Mouse (Mus musculus) MEL (cell line): Measurements from ENCODE around the gene Lmo7. TPM values are rescaled to one million over a fixed set of nuclear protein-coding genes. Genes with fewer than 3 reads are reported as not detected.

Experiments used
- DNase-seq: peaks from one replicate; pipeline ENCODE4 v3.0.0; 2011; ENCODE audit warnings: low read depth, low spot score
- H3K27ac ChIP-seq: 2 replicates; pipeline ENCODE4 v1.5.1; 2012; ENCODE audit warnings: low read depth, mild to moderate bottlenecking, control low read depth, low read length, moderate library complexity; ENCODE audit not compliant: control insufficient read depth
- H3K27me3 ChIP-seq, 2 experiments: fragments of 150-350 bp in 1 of 2; sonication (generic) in 1 of 2; 2 replicates each; pipeline ENCODE4 v1.6.1; 2012; ENCODE audit warnings: low read length in 2 of 2, mild to moderate bottlenecking in 2 of 2, improper control_type of control experiment in 1 of 2, moderate library complexity in 1 of 2; ENCODE audit not compliant: insufficient read depth in 2 of 2, control insufficient read depth in 1 of 2
- H3K36me3 ChIP-seq, 2 experiments: 2 replicates each; pipeline ENCODE4 v1.6.1; 2012 to 2014; ENCODE audit warnings: low read length in 2 of 2, improper control_type of control experiment in 1 of 2, inconsistent platforms in 1 of 2, mild to moderate bottlenecking in 1 of 2; ENCODE audit not compliant: insufficient read depth in 2 of 2, control insufficient read depth in 1 of 2
- H3K4me1 ChIP-seq, 2 experiments: fragments of 150-350 bp in 1 of 2; sonication (generic) in 1 of 2; 2 replicates each; pipeline ENCODE4 v1.6.1; 2012; ENCODE audit warnings: low read length in 2 of 2, improper control_type of control experiment in 1 of 2, mild to moderate bottlenecking in 1 of 2; ENCODE audit not compliant: insufficient read depth in 2 of 2, control insufficient read depth in 1 of 2
- H3K4me3 ChIP-seq, 2 experiments: fragments of 150-350 bp in 1 of 2; sonication (generic) in 1 of 2; 2 replicates each; pipeline ENCODE4 v1.5.1; 2012; ENCODE audit warnings: low read depth in 2 of 2, low read length in 2 of 2, mild to moderate bottlenecking in 2 of 2, moderate library complexity in 2 of 2, control low read depth in 1 of 2, improper control_type of control experiment in 1 of 2; ENCODE audit not compliant: control insufficient read depth in 1 of 2, insufficient read depth in 1 of 2
- H3K79me2 ChIP-seq: 2 replicates; pipeline ENCODE4 v1.6.1; 2012; ENCODE audit warnings: mild to moderate bottlenecking, low read length, moderate library complexity; ENCODE audit not compliant: control insufficient read depth, poor library complexity, insufficient read depth
- H3K9ac ChIP-seq: 2 replicates; pipeline ENCODE4 v1.6.1; 2012; ENCODE audit warnings: low read depth, mild to moderate bottlenecking, control low read depth, low read length, moderate library complexity; ENCODE audit not compliant: control insufficient read depth, poor library complexity, severe bottlenecking
- H3K9me3 ChIP-seq: fragments of 150-350 bp; sonication (generic); replicated peaks from 2 replicates; pipeline ENCODE4 v1.6.1; 2012; ENCODE audit warnings: mild to moderate bottlenecking, low read length, improper control_type of control experiment, moderate library complexity; ENCODE audit not compliant: insufficient read depth
- BHLHE40 ChIP-seq: IDR thresholded peaks from 2 replicates; pipeline ENCODE4 v1.6.1; 2012; ENCODE audit warnings: low read depth, mild to moderate bottlenecking, inconsistent platforms, low read length, improper control_type of control experiment, borderline replicate concordance
- CHD1 ChIP-seq: IDR thresholded peaks from 2 replicates; pipeline ENCODE4 v1.6.1; 2012; ENCODE audit warnings: low read depth, mild to moderate bottlenecking, inconsistent platforms, low read length, improper control_type of control experiment
- ETS1 ChIP-seq: IDR thresholded peaks from 2 replicates; pipeline ENCODE4 v1.6.1; 2012; ENCODE audit warnings: low read depth, mild to moderate bottlenecking, inconsistent platforms, low read length, improper control_type of control experiment, moderate library complexity
- GABPA ChIP-seq: IDR thresholded peaks from 2 replicates; pipeline ENCODE4 v1.6.1; 2012; ENCODE audit warnings: low read depth, mild to moderate bottlenecking, inconsistent platforms, low read length, improper control_type of control experiment, moderate library complexity
- HCFC1 ChIP-seq: IDR thresholded peaks from 2 replicates; pipeline ENCODE4 v1.6.1; 2012; ENCODE audit warnings: low read depth, mild to moderate bottlenecking, inconsistent platforms, low read length, improper control_type of control experiment, moderate library complexity
- MAZ ChIP-seq: IDR thresholded peaks from 2 replicates; pipeline ENCODE4 v1.6.1; 2012; ENCODE audit warnings: low read depth, mild to moderate bottlenecking, inconsistent platforms, low read length, improper control_type of control experiment
- NRF1 ChIP-seq: IDR thresholded peaks from 2 replicates; pipeline ENCODE4 v1.6.1; 2014; ENCODE audit warnings: low read depth, mild to moderate bottlenecking, inconsistent platforms, low read length, improper control_type of control experiment, moderate library complexity; ENCODE audit not compliant: poor library complexity, insufficient read depth, severe bottlenecking
- POLR2AphosphoS2 ChIP-seq: IDR thresholded peaks from 2 replicates; pipeline ENCODE4 v1.6.1; 2011; ENCODE audit warnings: low read length, improper control_type of control experiment
- RAD21 ChIP-seq: IDR thresholded peaks from 2 replicates; pipeline ENCODE4 v1.6.1; 2011; ENCODE audit warnings: mild to moderate bottlenecking, low read depth, low read length, improper control_type of control experiment
- RCOR1 ChIP-seq: IDR thresholded peaks from 2 replicates; pipeline ENCODE4 v1.6.1; 2012; ENCODE audit warnings: low read depth, mild to moderate bottlenecking, inconsistent platforms, low read length, improper control_type of control experiment
- TBP ChIP-seq: IDR thresholded peaks from 2 replicates; pipeline ENCODE4 v1.8.0; 2011; ENCODE audit warnings: low read depth, low read length, improper control_type of control experiment
- polyA plus RNA-seq, 2 experiments: library from polyadenylated mRNA; stranded (reverse) in 1 of 2; unstranded in 1 of 2; fragments of >175 nt in 1 of 2; fragments of >200 nt in 1 of 2; gene quantifications; 2 replicates each; pipeline versions ENCODE4 v1.2.1 to v1.2.4; 2012; ENCODE audit warnings: low replicate concordance in 2 of 2, low read depth in 1 of 2; ENCODE audit not compliant: insufficient read length in 2 of 2, insufficient read depth in 1 of 2, missing spikeins in 1 of 2
- total RNA-seq: library from RNA; depleted of rRNA; stranded (reverse); fragments of 300-350 nt; gene quantifications from 2 replicates; pipeline ENCODE4 v1.2.3, GENCODE M21; 2012

The Lmo7 gene
- total and polyA plus RNA-seq, 3 experiments, result not detected

DNA sequence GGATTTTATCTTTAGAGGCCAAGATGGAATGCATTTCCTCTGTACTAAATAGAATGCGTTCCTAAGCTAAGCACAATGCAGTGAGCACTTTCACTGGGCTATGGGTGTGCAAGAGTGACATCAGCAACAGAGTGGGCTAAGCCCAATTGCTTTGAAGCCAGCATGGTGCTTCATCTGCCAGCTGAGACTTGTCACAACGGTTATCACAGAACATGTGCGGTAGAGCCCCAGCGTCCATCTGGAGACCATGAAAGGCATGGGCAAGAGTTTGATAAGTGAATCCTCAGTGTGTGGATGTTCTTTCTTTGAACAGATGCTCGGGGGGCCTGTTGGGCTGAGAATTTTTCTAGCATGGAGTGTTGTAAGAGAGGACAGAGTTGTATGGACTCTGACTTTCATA, 86.7 kb downstream of the Lmo7 start:
- Histone ChIP-seq H3K4me1 (no peaks in the 10 kb centered on the region), H3K9me3 (no peaks in the 10 kb centered on the region)
- no peak for TF ChIP-seq GABPA
- no peak for TF ChIP-seq BHLHE40
- no peak for TF ChIP-seq MAZ
- no peak for TF ChIP-seq NRF1
- TF ChIP-seq, all 39 proteins: peak for 0
- H3K4me3 ChIP-seq, result no peak overlapping the region
- H3K27ac ChIP-seq, result no peak overlapping the region
- H3K9ac ChIP-seq, result no peak overlapping the region
- no peak for DNase-seq
- no peaks in the 10 kb centered on the region for H3K27me3 ChIP-seq
- H3K36me3 ChIP-seq, result no peaks in the 10 kb centered on the region
- H3K79me2 ChIP-seq, result no peaks in the 10 kb centered on the region

DNA sequence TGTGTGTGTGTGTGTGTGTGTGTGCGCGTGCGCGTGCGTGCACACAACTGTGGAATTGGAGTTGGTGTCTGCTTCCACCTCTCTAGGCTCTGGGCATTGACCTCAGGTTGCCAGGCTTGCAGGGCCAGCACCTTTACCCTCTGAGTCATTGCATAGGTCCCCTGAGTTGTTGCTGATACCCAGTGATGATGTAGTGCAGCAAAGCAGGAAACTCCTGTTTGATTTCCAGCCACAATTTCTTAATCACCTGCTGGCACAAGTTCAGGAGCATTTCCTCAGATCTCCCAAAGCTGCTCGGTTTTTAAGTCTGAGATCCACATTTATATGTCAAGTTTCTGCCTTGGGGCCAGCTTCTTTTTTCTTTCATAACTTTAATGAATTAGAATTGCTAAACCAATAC, 92.6 kb downstream of the Lmo7 start:
- Histone ChIP-seq H3K36me3 (no peaks in the 10 kb centered on the region), H3K27ac (no peak overlapping the region), H3K9ac (no peak overlapping the region), H3K9me3 (no peaks in the 10 kb centered on the region), H3K27me3 (no peaks in the 10 kb centered on the region), H3K4me1 (no peaks in the 10 kb centered on the region), H3K4me3 (no peak overlapping the region), H3K79me2 (no peaks in the 10 kb centered on the region)
- TF ChIP-seq TBP (no peak), ETS1 (no peak)
- DNase-seq, result no peak

DNA sequence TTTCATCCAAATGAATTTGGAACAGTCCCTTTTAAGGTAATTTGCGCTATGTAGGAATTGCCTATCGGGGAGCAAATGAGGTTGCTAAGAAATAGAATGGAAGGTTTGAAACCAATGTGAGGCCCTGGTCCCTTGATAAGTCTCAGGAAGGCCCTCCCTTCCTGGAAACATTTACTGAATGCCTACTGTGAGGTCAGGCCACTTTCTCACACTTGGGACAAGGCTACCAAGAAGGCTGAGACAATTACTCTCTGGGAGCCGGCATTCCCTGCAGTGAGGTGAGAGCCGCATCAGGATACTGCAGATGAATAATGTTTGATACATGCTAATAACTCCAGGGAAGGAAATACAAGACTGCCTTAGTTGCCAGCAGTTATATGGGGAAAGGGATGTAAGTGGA, 93.1 kb downstream of the Lmo7 start:
- TF ChIP-seq RAD21, result no peak
- no peak for TF ChIP-seq CHD1
- no peak for TF ChIP-seq POLR2AphosphoS2
- no peak for TF ChIP-seq RCOR1
- TF ChIP-seq TBP, result no peak
- TF ChIP-seq HCFC1, result no peak
- Histone ChIP-seq H3K4me3 (no peak overlapping the region), H3K9me3 (no peaks in the 10 kb centered on the region), H3K9ac (no peak overlapping the region), H3K79me2 (no peaks in the 10 kb centered on the region), H3K27ac (no peak overlapping the region), H3K36me3 (no peaks in the 10 kb centered on the region), H3K27me3 (no peaks in the 10 kb centered on the region), H3K4me1 (no peaks in the 10 kb centered on the region)
- DNase-seq, result no peak
